Mouse (Mus musculus) thymus, adult 2 months (tissue): ENCODE results near the gene Chst8.

Experiments used
- CTCF ChIP-seq: fragments of 200-500 bp; IDR thresholded peaks from 2 replicates; pipeline ENCODE4 v1.5.1; 2012; ENCODE audit warnings: mild to moderate bottlenecking, control low read depth, low read length, moderate library complexity, borderline replicate concordance; ENCODE audit not compliant: control insufficient read depth, poor library complexity, insufficient read depth; ENCODE audit errors: extremely low read depth
- POLR2A ChIP-seq: fragments of 200-500 bp; IDR thresholded peaks from 2 replicates; pipeline ENCODE4 v1.6.1; 2012; ENCODE audit warnings: mild to moderate bottlenecking, low read length, control low read depth, moderate library complexity; ENCODE audit not compliant: control insufficient read depth, poor library complexity, insufficient read depth; ENCODE audit errors: extremely low read depth

GRCm38 (mm10) chr7:34663145-34663544 is 149.4 kb downstream of the Chst8 start:
- TF ChIP-seq CTCF, result no peak
- no peak for TF ChIP-seq POLR2A
